Mouse (Mus musculus) bone marrow macrophage, adult 2 months (primary cell): ENCODE measurements around the gene Mcu.

ENCODE experiments used
- CTCF ChIP-seq: IDR thresholded peaks from 2 replicates; pipeline ENCODE4 v1.5.1; 2012; ENCODE audit warnings: low read depth, mild to moderate bottlenecking, low read length, moderate library complexity
- POLR2A ChIP-seq: IDR thresholded peaks from 2 replicates; pipeline ENCODE4 v1.6.1; 2012; ENCODE audit warnings: mild to moderate bottlenecking, low read depth, low read length, borderline replicate concordance

GRCm38 (mm10) chr10:59484318-59484717 is 132.2 kb downstream of the Mcu start:
- TF ChIP-seq CTCF, result no peak
- no peak for TF ChIP-seq POLR2A
